9 mouse cellular contexts compared by ENCODE assay signal in the genomic region with DNA sequence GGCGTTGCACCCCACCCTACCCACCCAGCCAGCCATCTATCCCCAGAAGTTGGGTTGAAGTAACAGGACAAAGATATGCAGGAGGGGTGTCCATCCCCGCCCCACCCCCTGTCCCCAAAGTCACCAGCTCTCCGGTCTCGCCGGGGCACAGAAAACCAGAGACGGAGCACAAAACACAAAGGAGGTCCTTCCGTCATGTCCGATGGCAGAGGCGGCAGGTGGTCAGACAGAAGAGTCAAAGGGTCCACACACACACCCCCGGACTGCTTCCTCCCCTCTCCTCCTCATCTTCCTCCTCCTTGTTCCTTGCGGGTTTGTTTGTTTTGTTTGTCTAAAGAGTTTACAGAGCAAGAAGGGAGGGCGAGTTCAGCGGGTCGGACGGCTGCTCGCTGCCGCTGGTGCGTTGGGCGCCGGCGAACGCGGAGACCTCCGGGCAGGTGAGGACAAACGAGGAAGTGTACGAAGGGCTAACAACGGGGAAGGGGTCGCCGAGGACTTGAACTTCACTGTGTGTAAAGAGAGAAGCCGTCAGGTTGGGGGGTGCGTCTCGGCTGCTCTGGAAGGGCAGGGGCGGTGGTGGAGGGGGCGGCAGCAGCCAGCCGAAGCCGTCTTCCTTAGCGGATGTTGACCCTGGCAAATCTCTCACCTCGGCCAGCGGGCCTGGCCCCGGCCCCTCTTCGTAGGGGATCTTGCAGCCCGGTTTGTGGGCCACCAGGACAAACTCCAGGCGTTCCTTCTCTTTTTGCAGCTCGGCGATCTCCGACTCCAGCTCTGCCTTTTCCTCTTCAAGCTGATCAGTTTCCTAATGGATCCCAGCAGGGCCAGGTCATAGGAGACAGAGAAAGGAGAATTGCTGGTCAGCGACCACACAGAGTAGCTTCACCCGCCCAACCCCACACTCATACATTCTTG. TPM values are rescaled to one million over a fixed set of nuclear protein-coding genes. Genes with fewer than 3 reads are reported as not detected.
DNase-seq lines count a peak whose midpoint lies in the region; ATAC-seq and TF ChIP-seq lines count a peak whose summit lies in the region.
"Had no signal": no experiment of that assay in that cellular context is flagged by ENCODE, and none has a peak within 500 bp of the region (broad histone marks: within the 10 kb centered on the region; RNA-seq: fewer than 3 reads in every experiment).

No protein-coding gene starts in this region.

- no peak for DNase-seq in kidney, adult 2 months
- no peak for DNase-seq in kidney, postnatal 36 days
- no peak for DNase-seq in embryonic facial prominence, embryonic 11.5 days (ENCODE audit: low spot score)
- DNase-seq in hindbrain, embryonic 14.5 days (ENCODE audit: low spot score), result no peak
- no peak for DNase-seq in midbrain, embryonic 14.5 days
- DNase-seq in left cerebral cortex, adult 11 months (ENCODE audit: low spot score), result no peak
- DNase-seq in T-cell, adult 2 months (ENCODE audit: low spot score), result no peak
- DNase-seq in ovary, postnatal 36 days (ENCODE audit: low spot score), result no peak

- no peak for TF ChIP-seq POLR2A in kidney, adult 2 months (IDR thresholded peaks at IDR 0.05; ENCODE audit: low read depth, low read length)

- H3K27ac ChIP-seq in kidney, adult 2 months (ENCODE audit: insufficient read depth, low read depth, low read length), result no peak overlapping the region
- H3K27ac ChIP-seq in embryonic facial prominence, embryonic 11.5 days (replicated peaks; ENCODE audit: low read depth, low read length), result no peak overlapping the region
- no peak overlapping the region for H3K27ac ChIP-seq in hindbrain, embryonic 14.5 days
- no peak overlapping the region for H3K27ac ChIP-seq in midbrain, embryonic 14.5 days (replicated peaks; ENCODE audit: low read depth, low read length)

- peak overlapping the region; percentile 31 for H3K4me3 ChIP-seq in kidney, adult 2 months (ENCODE audit: insufficient read depth, low read depth, low read length)
- H3K4me3 ChIP-seq in embryonic facial prominence, embryonic 11.5 days (ENCODE audit: low read depth, low read length), result peak overlapping the region; percentile 23; the same call in 1 of the 2 replicates
- peak overlapping the region; percentile 28 for H3K4me3 ChIP-seq in hindbrain, embryonic 14.5 days (replicated peaks; ENCODE audit: low read length)
- H3K4me3 ChIP-seq in midbrain, embryonic 14.5 days (replicated peaks; ENCODE audit: low read depth, low read length), result peak overlapping the region; percentile 21
- H3K4me3 ChIP-seq: erythroblast, embryonic 14.5 days had no signal

- H3K9ac ChIP-seq in embryonic facial prominence, embryonic 11.5 days (replicated peaks; ENCODE audit: low read length), result no peak overlapping the region
- peak overlapping the region; percentile 41 for H3K9ac ChIP-seq in hindbrain, embryonic 14.5 days
- H3K9ac ChIP-seq in midbrain, embryonic 14.5 days (replicated peaks; ENCODE audit: low read length), result no peak overlapping the region; the same call in 1 of the 2 replicates

- peaks cover 3% of the 10 kb centered on the region; the same call in 1 of the 2 replicates for H3K4me1 ChIP-seq in kidney, adult 2 months (ENCODE audit: control insufficient read depth, insufficient read depth, low read length)
- peaks cover 6% of the 10 kb centered on the region for H3K4me1 ChIP-seq in embryonic facial prominence, embryonic 11.5 days (ENCODE audit: control insufficient read depth, insufficient read depth, low read length)
- peaks cover 21% of the 10 kb centered on the region for H3K4me1 ChIP-seq in hindbrain, embryonic 14.5 days (replicated peaks; ENCODE audit: control insufficient read depth, insufficient read depth, low read length)
- peaks cover 21% of the 10 kb centered on the region for H3K4me1 ChIP-seq in midbrain, embryonic 14.5 days (ENCODE audit: control insufficient read depth, insufficient read depth, low read length)

- H3K36me3 ChIP-seq in kidney, adult 2 months (ENCODE audit: control insufficient read depth, insufficient read depth, low read length), result no peaks in the 10 kb centered on the region
- H3K36me3 ChIP-seq in embryonic facial prominence, embryonic 11.5 days (replicated peaks; ENCODE audit: control insufficient read depth, insufficient read depth, low read depth, low read length), result no peaks in the 10 kb centered on the region
- no peaks in the 10 kb centered on the region for H3K36me3 ChIP-seq in hindbrain, embryonic 14.5 days (replicated peaks; ENCODE audit: control insufficient read depth, insufficient read depth)
- no peaks in the 10 kb centered on the region for H3K36me3 ChIP-seq in midbrain, embryonic 14.5 days (ENCODE audit: control insufficient read depth, insufficient read depth, low read length)

- no peak for ATAC-seq in embryonic facial prominence, embryonic 11.5 days (replicated peaks; ENCODE audit: insufficient number of reproducible peaks, low FRiP score, low TSS enrichment, low read depth)
- ATAC-seq in hindbrain, embryonic 14.5 days (ENCODE audit: low FRiP score), result no peak
- no peak for ATAC-seq in midbrain, embryonic 14.5 days (ENCODE audit: low FRiP score, low TSS enrichment)

- no peaks in the 10 kb centered on the region for H3K9me3 ChIP-seq in embryonic facial prominence, embryonic 11.5 days (replicated peaks; ENCODE audit: control insufficient read depth, low read length)
- no peaks in the 10 kb centered on the region for H3K9me3 ChIP-seq in hindbrain, embryonic 14.5 days (ENCODE audit: control insufficient read depth, low read length)
- no peaks in the 10 kb centered on the region for H3K9me3 ChIP-seq in midbrain, embryonic 14.5 days (ENCODE audit: control insufficient read depth, low read length)

- no peaks in the 10 kb centered on the region for H3K27me3 ChIP-seq in kidney, adult 2 months (replicated peaks; ENCODE audit: control insufficient read depth, insufficient read depth, low read length)
- peaks cover 45% of the 10 kb centered on the region for H3K27me3 ChIP-seq in embryonic facial prominence, embryonic 11.5 days (ENCODE audit: control insufficient read depth, insufficient read depth, low read length)
- peaks cover 62% of the 10 kb centered on the region for H3K27me3 ChIP-seq in hindbrain, embryonic 14.5 days (ENCODE audit: control insufficient read depth, insufficient read depth, low read length)
- H3K27me3 ChIP-seq in midbrain, embryonic 14.5 days (ENCODE audit: control insufficient read depth, insufficient read depth, low read length), result peaks cover 54% of the 10 kb centered on the region

- peak overlapping the region; percentile 30 for H3K4me2 ChIP-seq in embryonic facial prominence, embryonic 11.5 days (ENCODE audit: low read depth, low read length)
- peak overlapping the region; percentile 46 for H3K4me2 ChIP-seq in hindbrain, embryonic 14.5 days (replicated peaks)
- peak overlapping the region; percentile 43 for H3K4me2 ChIP-seq in midbrain, embryonic 14.5 days (ENCODE audit: low read length)

- 5% methylated on average over 47 of the region's 48 CpGs for WGBS in kidney, adult 2 months
- 1% methylated on average over 47 of the region's 48 CpGs for WGBS in embryonic facial prominence, embryonic 11.5 days
- WGBS in hindbrain, embryonic 14.5 days, result 2% methylated on average over 48 of the region's 48 CpGs
- WGBS in midbrain, embryonic 14.5 days, result 2% methylated on average over 48 of the region's 48 CpGs

- TF ChIP-seq CTCF in kidney, adult 2 months (conservative IDR thresholded peaks at IDR 0.05; ENCODE audit: insufficient read depth, insufficient read length, low read depth, low read length), result no peak

RNA-seq across cellular contexts. Expression of a gene that starts 5.1 kb away (rescaled TPM):
- polyA plus RNA-seq in kidney, adult 2 months (2012; rRNA removed), result 0.17 and 0.19 TPM in 2 replicates
- polyA plus RNA-seq in embryonic facial prominence, embryonic 11.5 days (2014; fragmentation: Nextera tagmentation; extraction: Ambion mirVana), result not detected in 2 replicates
- 0.12 TPM in 1 of 2 replicates, not detected in the other for polyA plus RNA-seq in hindbrain, embryonic 14.5 days (2014; fragmentation: Nextera tagmentation; extraction: Ambion mirVana)
- not detected in 2 replicates for polyA plus RNA-seq in midbrain, embryonic 14.5 days (2014; fragmentation: Nextera tagmentation; extraction: Ambion mirVana)

RNA-seq across cellular contexts. Expression of a gene that starts 22.3 kb away (rescaled TPM):
- polyA plus RNA-seq in kidney, adult 2 months (2012; rRNA removed), result 7.6 and 19.1 TPM in 2 replicates
- 15.8 and 17.5 TPM in 2 replicates for polyA plus RNA-seq in embryonic facial prominence, embryonic 11.5 days (2014; fragmentation: Nextera tagmentation; extraction: Ambion mirVana)
- 106 and 112 TPM in 2 replicates for polyA plus RNA-seq in hindbrain, embryonic 14.5 days (2014; fragmentation: Nextera tagmentation; extraction: Ambion mirVana)
- polyA plus RNA-seq in midbrain, embryonic 14.5 days (2014; fragmentation: Nextera tagmentation; extraction: Ambion mirVana), result 100.0 and 101 TPM in 2 replicates

RNA-seq across cellular contexts. Expression of a gene that starts 24.9 kb away (rescaled TPM):
- polyA plus RNA-seq in kidney, adult 2 months (2012; rRNA removed), result not detected in 2 replicates
- not detected in 2 replicates for polyA plus RNA-seq in embryonic facial prominence, embryonic 11.5 days (2014; fragmentation: Nextera tagmentation; extraction: Ambion mirVana)
- 0.74 and 1.0 TPM in 2 replicates for polyA plus RNA-seq in hindbrain, embryonic 14.5 days (2014; fragmentation: Nextera tagmentation; extraction: Ambion mirVana)
- 0.62 and 1.2 TPM in 2 replicates for polyA plus RNA-seq in midbrain, embryonic 14.5 days (2014; fragmentation: Nextera tagmentation; extraction: Ambion mirVana)
- polyA plus RNA-seq: erythroblast, embryonic 14.5 days had no signal

RNA-seq across cellular contexts. Expression of a gene that starts 33.1 kb away (rescaled TPM):
- 69.5 and 71.5 TPM in 2 replicates for polyA plus RNA-seq in kidney, adult 2 months (2012; rRNA removed)
- 53.2 and 54.9 TPM in 2 replicates for polyA plus RNA-seq in embryonic facial prominence, embryonic 11.5 days (2014; fragmentation: Nextera tagmentation; extraction: Ambion mirVana)
- polyA plus RNA-seq in hindbrain, embryonic 14.5 days (2014; fragmentation: Nextera tagmentation; extraction: Ambion mirVana), result 32.7 and 35.3 TPM in 2 replicates
- 28.9 and 29.1 TPM in 2 replicates for polyA plus RNA-seq in midbrain, embryonic 14.5 days (2014; fragmentation: Nextera tagmentation; extraction: Ambion mirVana)

RNA-seq across cellular contexts. Expression of a gene that starts 39.8 kb away (rescaled TPM):
- polyA plus RNA-seq in kidney, adult 2 months (2012; rRNA removed), result 27.6 and 31.9 TPM in 2 replicates
- polyA plus RNA-seq in embryonic facial prominence, embryonic 11.5 days (2014; fragmentation: Nextera tagmentation; extraction: Ambion mirVana), result 87.1 and 94.5 TPM in 2 replicates
- polyA plus RNA-seq in hindbrain, embryonic 14.5 days (2014; fragmentation: Nextera tagmentation; extraction: Ambion mirVana), result 82.6 and 86.1 TPM in 2 replicates
- polyA plus RNA-seq in midbrain, embryonic 14.5 days (2014; fragmentation: Nextera tagmentation; extraction: Ambion mirVana), result 78.9 and 97.7 TPM in 2 replicates
